Mouse (Mus musculus): ENCODE data around the gene Fads1.

DNA sequence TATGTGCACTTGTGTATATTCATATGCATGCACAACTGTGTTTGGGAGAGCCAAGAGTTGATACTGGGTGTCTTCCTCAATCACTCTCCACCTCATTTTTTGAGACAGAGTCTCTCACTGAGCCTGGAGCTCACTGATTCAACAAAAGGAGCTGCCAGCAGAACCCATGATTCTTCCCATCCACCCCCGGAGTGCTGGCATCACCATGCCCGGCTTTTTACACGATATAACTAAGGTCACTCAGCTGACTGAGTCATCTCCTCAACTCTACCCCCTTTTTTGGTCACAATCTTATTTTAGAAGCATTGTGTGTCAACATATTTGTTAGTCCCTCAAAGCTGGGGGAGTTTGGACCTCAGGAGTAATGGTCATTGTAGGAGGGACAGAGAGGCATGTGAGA lies 18.8 kb upstream of the Fads1 start:
- TF ChIP-seq CTCF (IDR thresholded peaks at IDR 0.05; ENCODE audit: insufficient read depth, low read length) (no peak), POLR2A (IDR thresholded peaks at IDR 0.05; ENCODE audit: borderline replicate concordance, extremely low read depth, low read depth, low read length) (no peak)
